Mouse (Mus musculus) layer of hippocampus, postnatal 10 days (tissue): Measurements from ENCODE around the gene Lsg1. TPM values are rescaled to one million over a fixed set of nuclear protein-coding genes. Genes with fewer than 3 reads are reported as not detected.
A peak's percentile ranks its signal among the peaks of the same experiment; 100 is the strongest.

Experiments used
- DNase-seq, 2 experiments: peaks; one replicate each; pipeline ENCODE4 v3.0.0; 2021; ENCODE audit warnings: low spot score in 2 of 2
- long read RNA-seq: library from polyadenylated mRNA; stranded (forward); transcript quantifications from one replicate; pipeline ENCODE4 v2.0.0, GENCODE M21; 2023
- total RNA-seq, 2 experiments: library from RNA; stranded (reverse); gene quantifications; 2 replicates each; pipeline ENCODE4 v1.2.3; 2021

Gene Lsg1
- 10 to 100 TPM; 24.4 to 25.6 TPM for total RNA-seq
- long read RNA-seq, transcript Lsg1-201 (14 exons, 3,180 nt): major isoform, 15 of 27 reads
- long read RNA-seq, partial matches to known transcripts: 8 of 27 reads
- long read RNA-seq, other reads (novel, unspliced or antisense): 4 of 27 reads

GRCm38 (mm10) chr16:30587494-30588327 lies at the start of gene Lsg1:
Gene Lsg1 (minus strand): TSS chr16:30587592.
- peak; percentile 90 to 91 for DNase-seq

GRCm38 (mm10) chr16:30633906-30634746 lies 46.7 kb upstream of the Lsg1 start:
- no peak for DNase-seq

DNA sequence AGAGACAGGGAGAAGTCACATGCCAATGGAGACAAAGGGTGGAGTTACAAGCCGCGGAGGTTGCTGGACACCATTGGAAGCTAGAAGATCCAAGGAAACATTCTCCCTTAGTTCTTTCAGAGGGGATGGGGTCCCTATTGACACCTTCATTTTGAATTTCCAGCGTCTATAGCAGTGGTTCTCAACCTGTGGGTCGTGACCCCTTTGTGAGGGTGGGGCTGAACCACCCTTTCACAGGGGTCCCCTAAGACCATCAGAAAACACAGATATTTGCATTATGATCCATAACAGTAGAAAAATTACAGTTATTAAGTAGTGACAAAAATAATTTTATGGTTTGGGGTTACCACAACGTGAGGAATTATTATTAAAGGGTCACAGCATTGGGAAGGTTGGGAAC lies 42.1 kb upstream of the Lsg1 start:
- no peak for DNase-seq

- DNase-seq: no peak
Observed at GRCm38 (mm10) chr16:30628401-30628800, 41.0 kb upstream of the Lsg1 start.

- no peak for DNase-seq
Observed at GRCm38 (mm10) chr16:30627586-30628337, 40.4 kb upstream of the Lsg1 start.

- DNase-seq: no peak
Observed at GRCm38 (mm10) chr16:30624640-30625039, 37.2 kb upstream of the Lsg1 start.

GRCm38 (mm10) chr16:30623645-30624044 lies 36.3 kb upstream of the Lsg1 start:
- no peak for DNase-seq

GRCm38 (mm10) chr16:30616281-30616680 lies 28.9 kb upstream of the Lsg1 start:
- no peak for DNase-seq

GRCm38 (mm10) chr16:30614705-30615317 lies 27.4 kb upstream of the Lsg1 start:
- DNase-seq: no peak

- DNase-seq: no peak
Observed at GRCm38 (mm10) chr16:30614122-30614521, 26.7 kb upstream of the Lsg1 start.

- DNase-seq: no peak
Observed at GRCm38 (mm10) chr16:30613122-30613521, 25.7 kb upstream of the Lsg1 start.

GRCm38 (mm10) chr16:30611331-30611730 lies 23.9 kb upstream of the Lsg1 start:
- DNase-seq: no peak

- DNase-seq: no peak
Observed at GRCm38 (mm10) chr16:30607868-30608267, 20.5 kb upstream of the Lsg1 start.

DNA sequence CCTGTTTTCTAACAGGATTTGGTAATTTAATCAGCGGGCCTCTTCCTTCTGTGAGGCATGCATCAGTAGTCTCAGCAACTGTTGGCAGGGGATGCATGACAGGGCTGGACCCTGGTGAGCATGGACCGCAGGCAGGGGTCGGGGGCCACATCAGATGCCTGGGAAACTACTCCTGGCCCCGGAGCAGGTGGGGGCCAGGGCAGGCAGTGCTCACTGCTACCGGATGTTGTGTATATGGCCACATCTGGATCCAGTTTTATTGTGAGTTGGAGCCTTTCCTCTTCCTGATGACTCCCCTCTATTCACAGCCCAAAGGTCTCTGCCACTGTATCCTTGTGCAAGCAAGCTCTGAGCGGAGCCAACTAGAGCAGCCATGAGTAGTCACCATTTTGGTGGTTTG lies 18.1 kb upstream of the Lsg1 start:
- no peak for DNase-seq

- no peak for DNase-seq
Observed at GRCm38 (mm10) chr16:30604807-30605137, 17.4 kb upstream of the Lsg1 start.

DNA sequence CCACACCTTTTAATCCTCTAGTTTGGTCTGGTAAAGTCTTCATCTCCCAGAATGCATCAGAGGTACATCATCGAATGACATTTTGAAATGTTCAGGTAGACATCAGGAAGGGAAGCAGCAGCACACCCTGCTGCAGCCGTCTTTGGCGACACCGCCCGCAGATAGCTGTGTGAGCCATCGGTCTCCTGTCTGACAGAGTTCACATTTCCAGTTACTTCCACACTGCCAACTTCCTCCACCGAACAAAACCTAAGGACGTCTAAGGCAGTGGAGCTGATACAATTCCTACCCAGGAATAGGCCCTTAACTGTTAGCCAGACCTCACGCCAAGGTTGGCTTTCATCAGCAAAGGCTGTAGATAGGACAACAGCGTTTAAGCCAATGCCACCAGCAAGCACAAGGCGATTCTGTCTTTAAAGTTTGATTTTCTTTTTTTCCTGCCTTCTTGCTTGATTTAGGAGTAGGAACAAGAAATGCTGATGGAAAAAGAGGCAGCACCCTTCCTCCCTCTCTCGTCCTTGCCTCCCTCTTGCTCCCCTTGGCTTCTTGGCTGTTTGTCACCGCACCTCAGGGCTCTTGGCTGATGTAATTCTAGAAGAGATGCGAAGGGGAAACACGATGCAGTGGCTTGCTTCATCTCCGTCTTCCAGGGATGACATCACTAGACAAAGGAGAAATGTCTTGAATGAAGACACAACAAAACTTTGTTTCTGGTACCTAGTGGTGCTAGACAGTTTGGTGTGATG lies 16.8 kb upstream of the Lsg1 start:
- DNase-seq: no peak

DNA sequence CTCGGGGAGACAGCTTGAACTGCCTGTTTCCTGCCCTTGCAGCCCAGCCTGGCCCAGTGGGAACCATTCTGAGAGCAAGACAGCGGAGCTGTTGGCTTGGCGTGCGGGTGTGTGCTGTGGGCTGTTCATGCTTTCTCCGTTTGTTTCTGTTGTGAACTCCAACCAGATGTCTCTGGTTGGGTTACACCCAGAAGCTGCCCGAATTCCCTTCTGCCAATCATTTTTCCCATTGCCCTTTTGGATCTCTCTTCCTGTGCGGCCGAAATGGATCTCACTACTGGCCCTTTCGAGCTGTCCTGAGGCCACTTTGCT lies 16.1 kb upstream of the Lsg1 start:
- no peak for DNase-seq

GRCm38 (mm10) chr16:30602684-30603530 lies 15.5 kb upstream of the Lsg1 start:
- DNase-seq: no peak

DNA sequence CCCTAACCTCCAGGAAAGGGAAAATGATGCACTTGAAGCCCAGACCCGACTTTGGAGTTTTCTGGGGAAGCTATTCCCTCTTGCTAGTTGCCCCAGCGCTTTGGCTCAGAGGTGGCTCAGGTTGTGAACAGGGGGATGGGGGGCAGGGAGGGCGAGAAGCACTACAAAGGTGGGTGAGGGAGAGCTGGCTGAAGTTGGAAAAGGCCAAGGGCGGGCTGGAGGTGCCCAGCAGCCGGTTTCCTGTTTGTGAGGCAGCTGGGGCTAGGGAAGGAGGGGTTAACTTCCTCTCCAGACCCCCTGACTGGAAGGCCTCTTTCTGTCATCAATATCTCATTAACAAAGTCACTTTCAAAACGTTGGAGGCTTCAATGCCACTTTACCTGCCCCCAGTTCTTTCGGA lies 14.6 kb upstream of the Lsg1 start:
- no peak for DNase-seq
